Mouse (Mus musculus) ES-E14 (cell line): Measurements from ENCODE around the gene Akr1e1. TPM values are rescaled to one million over a fixed set of nuclear protein-coding genes. Genes with fewer than 3 reads are reported as not detected.
"Not testable (repeated sequence)": the region's sequence is repeated elsewhere in the genome, so short reads cannot be mapped to it uniquely, and the experiment has no call there.

ENCODE experiments used
- DNase-seq: peaks from one replicate; pipeline ENCODE4 v3.0.0-alpha.2; 2013; ENCODE audit warnings: low read depth, low spot score
- H3K27ac ChIP-seq: 2 replicates; pipeline ENCODE4 v1.5.1; 2012; ENCODE audit warnings: low read depth, mild to moderate bottlenecking, low read length, moderate library complexity, mixed read lengths; ENCODE audit not compliant: poor library complexity, insufficient read depth, severe bottlenecking
- H3K36me3 ChIP-seq: 2 replicates; pipeline ENCODE4 v1.6.1; 2012; ENCODE audit warnings: mild to moderate bottlenecking, low read length, moderate library complexity, mixed read lengths; ENCODE audit not compliant: control insufficient read depth, poor library complexity, insufficient read depth, severe bottlenecking
- H3K4me1 ChIP-seq, 2 experiments: fragments of 150-350 bp in 1 of 2; sonication (generic) in 1 of 2; 2 replicates each; pipeline ENCODE4 v1.6.1; 2012; ENCODE audit warnings: low read length in 2 of 2, mild to moderate bottlenecking in 1 of 2, mixed read lengths in 1 of 2; ENCODE audit not compliant: control insufficient read depth in 2 of 2, insufficient read depth in 2 of 2, poor library complexity in 1 of 2
- H3K4me3 ChIP-seq, 2 experiments: fragments of 150-350 bp in 1 of 2; sonication (generic) in 1 of 2; 2 replicates each; pipeline ENCODE4 v1.5.1; 2012; ENCODE audit warnings: low read length in 2 of 2, low read depth in 1 of 2, mild to moderate bottlenecking in 1 of 2, mixed read lengths in 1 of 2; ENCODE audit not compliant: insufficient read depth in 1 of 2, poor library complexity in 1 of 2, severe bottlenecking in 1 of 2
- H3K9ac ChIP-seq: 2 replicates; pipeline ENCODE4 v1.6.1; 2012; ENCODE audit warnings: low read depth, mild to moderate bottlenecking, low read length, mixed read lengths; ENCODE audit not compliant: poor library complexity, insufficient read depth, severe bottlenecking
- H3K9me3 ChIP-seq: fragments of 150-350 bp; sonication (generic); 2 replicates; pipeline ENCODE4 v1.6.1; 2012; ENCODE audit warnings: low read depth, mild to moderate bottlenecking, low read length; ENCODE audit not compliant: control insufficient read depth, insufficient read depth
- CHD2 ChIP-seq: IDR thresholded peaks from 2 replicates; pipeline ENCODE4 v1.6.1; 2014; ENCODE audit warnings: mild to moderate bottlenecking, low read depth, low read length, inconsistent platforms
- HCFC1 ChIP-seq: IDR thresholded peaks from 2 replicates; pipeline ENCODE4 v1.6.1; 2012; ENCODE audit warnings: low read length, inconsistent platforms, borderline replicate concordance; ENCODE audit not compliant: insufficient read depth
- MAFK ChIP-seq: IDR thresholded peaks from 2 replicates; pipeline ENCODE4 v1.6.1; 2014; ENCODE audit warnings: mild to moderate bottlenecking, low read depth, low read length, inconsistent platforms; ENCODE audit not compliant: insufficient read depth
- ZC3H11A ChIP-seq: IDR thresholded peaks from 2 replicates; pipeline ENCODE4 v1.6.1; 2012; ENCODE audit warnings: low read depth, mild to moderate bottlenecking, inconsistent platforms, low read length, borderline replicate concordance
- ZNF384 ChIP-seq: IDR thresholded peaks from 2 replicates; pipeline ENCODE4 v1.6.1; 2012; ENCODE audit warnings: low read depth, low read length, inconsistent platforms
- in situ Hi-C, 2 experiments: fragments of 600-800 bp; cut with MboI; formaldehyde crosslinking; loops; one replicate each; pipeline ENCODE4 v1.15.1; 2025; ENCODE audit warnings: low sequenced_read_pairs in 2 of 2, inconsistent platforms in 1 of 2; ENCODE audit not compliant: unreplicated experiment in 2 of 2
- total RNA-seq: library from RNA; depleted of rRNA; stranded (reverse); fragments of 300-350 nt; gene quantifications from 2 replicates; pipeline ENCODE4 v1.2.3, GENCODE M21; 2012

Gene Akr1e1
- total RNA-seq, 1 experiment: 7.3 TPM

GRCm38 (mm10) chr13:4610902-4611301 lies 1.9 kb upstream of the Akr1e1 start:
- no peaks in the 10 kb centered on the region for H3K4me1 ChIP-seq
- no peak overlapping the region for H3K27ac ChIP-seq
- 0 out of 2 replicates have a peak, but pooled peaks have one; percentile 22 for TF ChIP-seq ZC3H11A
- TF ChIP-seq CHD2: no peak
- H3K36me3 ChIP-seq: no peaks in the 10 kb centered on the region
- in situ Hi-C loops: loop anchor here in 1 of 2 experiments (25.0 kb wide), 1 partner anchor 299 kb away; no protein-coding TSS in a partner anchor
- no peak overlapping the region for H3K9ac ChIP-seq
- no peak overlapping the region for H3K4me3 ChIP-seq
- H3K9me3 ChIP-seq: no peaks in the 10 kb centered on the region
- no peak for DNase-seq

GRCm38 (mm10) chr13:4608530-4608929 lies 444 bp downstream of the Akr1e1 start:
- H3K36me3 ChIP-seq: no peaks in the 10 kb centered on the region
- H3K27ac ChIP-seq: no peak overlapping the region
- DNase-seq: no peak
- H3K4me1 ChIP-seq: no peaks in the 10 kb centered on the region
- in situ Hi-C loops: loop anchor here in 1 of 2 experiments (25.0 kb wide), 1 partner anchor 296 kb away; no protein-coding TSS in a partner anchor
- no peaks in the 10 kb centered on the region for H3K9me3 ChIP-seq
- TF ChIP-seq ZC3H11A (no peak), ZNF384 (no peak), HCFC1 (no peak), CHD2 (no peak), MAFK (no peak)
- peak overlapping the region; percentile 72 to 86 for H3K4me3 ChIP-seq
- H3K9ac ChIP-seq: peak overlapping the region; percentile 81

- H3K4me3 ChIP-seq: no peak overlapping the region
- no peak for DNase-seq
- H3K36me3 ChIP-seq: no peaks in the 10 kb centered on the region
- in situ Hi-C loops: loop anchor here in 1 of 2 experiments (25.0 kb wide), 1 partner anchor 295 kb away; no protein-coding TSS in a partner anchor
- no peaks in the 10 kb centered on the region for H3K9me3 ChIP-seq
- H3K9ac ChIP-seq: no peak overlapping the region
- TF ChIP-seq CHD2 (no peak), ZNF384 (no peak), ZC3H11A (no peak), MAFK (no peak), HCFC1 (no peak)
- H3K27ac ChIP-seq: no peak overlapping the region
- no peaks in the 10 kb centered on the region for H3K4me1 ChIP-seq
Observed at GRCm38 (mm10) chr13:4606821-4607220, 2.2 kb downstream of the Akr1e1 start.

- not testable (repeated sequence) for H3K36me3 ChIP-seq, H3K9ac ChIP-seq, H3K4me3 ChIP-seq, H3K9me3 ChIP-seq, H3K27ac ChIP-seq, H3K4me1 ChIP-seq, DNase-seq
- in situ Hi-C loops: loop anchor here in 1 of 2 experiments (25.0 kb wide), 1 partner anchor 291 kb away; no protein-coding TSS in a partner anchor
Observed at GRCm38 (mm10) chr13:4603431-4603830, 5.5 kb downstream of the Akr1e1 start.

GRCm38 (mm10) chr13:4576921-4577320 lies 32.1 kb downstream of the Akr1e1 start:
- Histone ChIP-seq H3K4me3 (no peak overlapping the region), H3K9ac (no peak overlapping the region), H3K27ac (no peak overlapping the region), H3K9me3 (no peaks in the 10 kb centered on the region), H3K36me3 (no peaks in the 10 kb centered on the region), H3K4me1 (no peaks in the 10 kb centered on the region)
- in situ Hi-C loops: no loop called here
- DNase-seq: no peak
- TF ChIP-seq HCFC1 (no peak), ZC3H11A (no peak), MAFK (no peak), ZNF384 (no peak), CHD2 (no peak)
